Mouse (Mus musculus): ENCODE measurements around the gene Pfas.

DNA sequence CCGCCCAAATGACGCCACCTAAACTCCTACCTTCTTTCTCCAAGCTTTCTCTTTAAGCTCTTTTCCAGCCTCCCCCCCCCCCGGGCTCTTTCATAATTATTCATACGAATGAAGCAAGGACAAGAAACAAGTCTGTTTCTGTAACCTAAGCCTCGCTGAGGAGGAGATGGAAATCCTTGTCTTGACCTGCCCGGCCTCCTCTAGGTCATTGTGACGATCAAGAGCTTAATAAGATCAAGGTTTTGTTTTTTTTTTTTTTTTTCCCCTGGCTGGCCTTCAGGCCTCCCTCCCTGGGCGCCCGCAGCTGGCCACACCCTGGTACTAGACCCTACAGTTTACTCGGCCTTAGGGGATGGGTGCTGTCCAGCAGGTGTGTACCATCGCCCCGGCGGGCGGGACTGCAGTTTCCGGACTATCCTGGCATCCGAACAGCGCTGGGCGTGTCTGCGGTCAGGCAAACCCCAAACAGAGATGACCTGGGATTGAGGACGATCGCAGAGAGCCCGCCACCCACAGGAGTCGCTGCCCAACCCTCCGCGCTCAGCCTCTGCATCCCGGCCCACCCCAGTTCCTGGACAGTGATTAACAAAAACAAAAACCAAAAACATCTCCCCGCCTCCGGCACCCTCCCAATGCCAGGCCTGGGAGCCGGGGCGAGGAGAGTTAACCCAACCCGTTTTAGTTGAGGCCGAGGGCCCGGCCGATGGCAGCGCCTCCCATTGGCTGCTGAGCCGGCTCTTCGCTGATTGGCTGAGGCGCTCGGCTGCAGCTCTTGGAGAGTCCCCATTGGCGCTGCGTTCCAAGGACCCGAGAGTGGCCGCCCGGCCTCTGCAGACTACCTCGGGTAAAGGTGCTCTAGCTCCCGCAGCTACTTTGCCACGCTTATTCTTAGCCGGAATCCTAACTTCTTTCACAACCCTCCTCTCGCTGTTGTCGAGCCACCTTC, 40.6 kb downstream of the Pfas start, which contains the start of gene Slc25a35:
- no peak for TF ChIP-seq MAX (IDR thresholded peaks at IDR 0.05; ENCODE audit: low read depth)
- TF ChIP-seq REST (IDR thresholded peaks at IDR 0.05; ENCODE audit: insufficient read depth, insufficient read length), result peak; percentile 25
- no peak for TF ChIP-seq E2F4 (IDR thresholded peaks at IDR 0.05; ENCODE audit: insufficient read depth)
- TF ChIP-seq MYOD1 (IDR thresholded peaks at IDR 0.05; ENCODE audit: control insufficient read depth in 1 of 3, insufficient read length in 2 of 3, low read depth in 2 of 3), result peak in 2 of 3 experiments; percentile 19 to 75
- TF ChIP-seq POLR2A (IDR thresholded peaks at IDR 0.05; ENCODE audit: insufficient read length, low read depth), result peak; percentile 35
- no peak for TF ChIP-seq TCF12 (IDR thresholded peaks at IDR 0.05; ENCODE audit: insufficient read depth, poor library complexity, severe bottlenecking)
- TF ChIP-seq USF1 (IDR thresholded peaks at IDR 0.05; ENCODE audit: low read depth), result no peak
- peak; percentile 25 for TF ChIP-seq POLR2AphosphoS2 (IDR thresholded peaks at IDR 0.05; ENCODE audit: insufficient read length, low read depth)
- peak in 2 of 3 experiments; percentile 21 to 71 for TF ChIP-seq MYOG (IDR thresholded peaks at IDR 0.05; ENCODE audit: control insufficient read depth in 1 of 3, insufficient read depth in 1 of 3, insufficient read length in 2 of 3, low read depth in 2 of 3)
